Mouse (Mus musculus) heart, adult 2 months (tissue): ENCODE measurements at regions not wholly inside any gene's neighbourhood (a gene's known extent, or its start where the extent isn't known, plus 50 kb on each side); places are given as distances from the start of the nearest gene placed in this dataset.

ENCODE experiments used
- EP300 ChIP-seq: fragments of 200-500 bp; IDR thresholded peaks from 2 replicates; pipeline ENCODE4 v1.6.1; 2011; ENCODE audit warnings: low read depth, low read length, control low read depth; ENCODE audit not compliant: insufficient read depth
- POLR2A ChIP-seq: fragments of 200-500 bp; IDR thresholded peaks from 2 replicates; pipeline ENCODE4 v1.6.1; 2011; ENCODE audit warnings: mild to moderate bottlenecking, low read depth, low read length, control low read depth; ENCODE audit not compliant: insufficient read depth

- TF ChIP-seq POLR2A = no peak
- no peak for TF ChIP-seq EP300
Observed at GRCm38 (mm10) chr16:52984336-52984735, 530.5 kb upstream of the Alcam start.
